Mouse (Mus musculus) frontal cortex, postnatal 25 days (tissue): ENCODE measurements around the gene Amotl2.

Experiments
- DNase-seq, 2 experiments: peaks; one replicate each; pipeline ENCODE4 v3.0.0; 2022; ENCODE audit warnings: low spot score in 2 of 2

Amotl2 gene

DNA sequence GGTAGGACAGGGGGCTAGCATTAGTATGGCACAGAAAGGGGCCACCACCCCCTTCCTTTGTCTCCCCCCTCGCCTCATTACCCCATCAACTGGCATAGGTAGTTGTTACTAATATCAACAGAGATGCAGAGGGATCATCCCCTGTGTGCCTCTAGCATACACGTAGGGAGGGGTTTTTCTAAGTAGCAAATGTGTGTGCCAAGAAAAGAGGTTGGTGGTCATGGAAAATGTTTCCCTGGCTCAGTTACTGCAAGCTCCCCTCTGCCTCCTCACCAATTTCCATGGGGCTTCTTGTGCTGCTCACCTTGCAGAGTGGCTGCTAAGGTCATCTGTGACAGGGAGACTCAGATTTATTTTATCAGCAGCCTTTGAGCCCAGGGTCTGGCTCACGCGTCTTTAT is 2.6 kb downstream of the Amotl2 start:
- DNase-seq, result no peak

- no peak for DNase-seq
Measured at GRCm38 (mm10) chr9:102719936-102720566, 3.6 kb downstream of the Amotl2 start.

DNA sequence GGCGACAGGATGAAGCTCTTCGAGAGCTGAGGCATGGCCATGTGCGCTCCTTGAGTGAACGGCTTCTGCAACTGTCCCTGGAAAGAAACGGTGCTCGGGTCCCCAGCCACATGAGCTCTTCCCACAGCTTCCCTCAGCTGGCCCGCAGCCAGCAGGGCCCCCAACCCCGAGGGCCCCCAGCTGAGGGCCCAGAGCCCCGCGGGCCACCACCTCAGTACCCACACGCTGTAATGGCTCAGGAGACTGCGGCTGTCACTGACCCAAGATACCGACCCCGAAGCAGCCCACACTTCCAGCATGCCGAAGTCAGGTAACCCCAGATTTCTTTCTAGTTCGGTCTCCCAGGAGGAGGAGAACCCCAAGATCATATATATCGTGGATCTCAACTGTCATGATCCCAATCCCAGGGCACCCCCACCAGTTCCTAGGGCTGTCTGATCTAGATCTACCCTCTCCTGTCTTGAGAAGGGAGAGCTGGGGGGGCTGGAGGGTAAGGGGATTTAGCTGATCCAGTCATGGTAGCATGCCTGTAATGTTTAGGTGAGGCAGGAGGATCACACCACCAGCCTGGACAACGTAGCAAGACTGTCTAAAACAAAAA is 4.2 kb downstream of the Amotl2 start:
- DNase-seq, result no peak

DNA sequence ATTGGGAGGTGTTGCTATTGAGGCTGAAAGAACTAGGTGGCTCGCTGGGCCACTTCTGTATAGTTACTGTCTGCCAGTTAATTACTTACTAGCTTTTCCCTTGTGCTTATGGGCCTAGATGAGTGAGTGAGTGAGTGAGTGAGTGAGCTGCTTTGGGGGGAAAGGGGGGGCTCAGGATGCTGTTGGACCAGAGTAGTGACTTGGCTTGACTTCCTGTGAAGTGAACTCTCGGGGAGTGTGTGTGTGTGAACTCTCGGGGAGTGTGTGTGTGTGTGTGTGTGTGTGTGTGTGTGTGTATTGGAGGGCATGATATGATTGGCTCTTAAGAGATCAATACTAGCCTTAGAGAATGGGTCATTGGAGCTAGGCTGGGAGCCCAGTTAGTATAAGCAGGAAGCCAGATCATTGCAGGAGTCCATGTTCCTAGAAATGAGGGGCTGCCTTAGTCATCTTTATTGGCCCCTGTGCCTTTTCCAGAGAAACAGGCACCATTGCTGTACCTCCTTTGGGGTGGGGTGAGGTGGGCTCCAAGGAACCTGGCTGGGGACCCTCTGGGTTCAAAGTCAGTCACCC is 5.0 kb downstream of the Amotl2 start:
- DNase-seq, result no peak

GRCm38 (mm10) chr9:102722071-102722561 is 5.6 kb downstream of the Amotl2 start:
- DNase-seq, result no peak

- DNase-seq, result no peak
Measured at GRCm38 (mm10) chr9:102722750-102723149, 6.3 kb downstream of the Amotl2 start.

- no peak for DNase-seq
Measured at GRCm38 (mm10) chr9:102723241-102723709, 6.8 kb downstream of the Amotl2 start.

GRCm38 (mm10) chr9:102723990-102724461 is 7.6 kb downstream of the Amotl2 start:
- DNase-seq, result peak; percentile 22 to 41

- DNase-seq, result no peak
Measured at GRCm38 (mm10) chr9:102724942-102725341, 8.5 kb downstream of the Amotl2 start.

GRCm38 (mm10) chr9:102725958-102726654 is 9.6 kb downstream of the Amotl2 start:
- DNase-seq, result peak in 1 of 2 experiments; percentile 31

DNA sequence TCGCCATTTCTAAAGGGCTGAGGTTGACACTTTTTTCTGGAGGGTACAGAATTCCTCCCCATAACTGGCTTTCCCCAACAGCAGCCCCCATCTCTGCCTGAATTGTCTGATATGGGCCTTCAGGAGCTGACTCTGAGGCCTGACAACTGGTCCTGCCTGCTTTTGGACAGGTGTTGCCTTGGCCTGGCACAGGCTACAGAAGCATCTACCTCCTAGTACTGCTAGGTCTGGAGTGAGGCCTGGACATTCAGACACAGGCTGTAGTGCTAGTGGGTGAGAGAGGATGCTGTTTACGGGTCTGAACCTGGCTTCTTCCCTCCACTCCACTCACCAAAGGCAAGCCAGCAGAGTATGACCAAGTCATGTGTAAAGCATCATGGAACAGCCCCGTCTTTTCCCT is 10.3 kb downstream of the Amotl2 start:
- no peak for DNase-seq

DNA sequence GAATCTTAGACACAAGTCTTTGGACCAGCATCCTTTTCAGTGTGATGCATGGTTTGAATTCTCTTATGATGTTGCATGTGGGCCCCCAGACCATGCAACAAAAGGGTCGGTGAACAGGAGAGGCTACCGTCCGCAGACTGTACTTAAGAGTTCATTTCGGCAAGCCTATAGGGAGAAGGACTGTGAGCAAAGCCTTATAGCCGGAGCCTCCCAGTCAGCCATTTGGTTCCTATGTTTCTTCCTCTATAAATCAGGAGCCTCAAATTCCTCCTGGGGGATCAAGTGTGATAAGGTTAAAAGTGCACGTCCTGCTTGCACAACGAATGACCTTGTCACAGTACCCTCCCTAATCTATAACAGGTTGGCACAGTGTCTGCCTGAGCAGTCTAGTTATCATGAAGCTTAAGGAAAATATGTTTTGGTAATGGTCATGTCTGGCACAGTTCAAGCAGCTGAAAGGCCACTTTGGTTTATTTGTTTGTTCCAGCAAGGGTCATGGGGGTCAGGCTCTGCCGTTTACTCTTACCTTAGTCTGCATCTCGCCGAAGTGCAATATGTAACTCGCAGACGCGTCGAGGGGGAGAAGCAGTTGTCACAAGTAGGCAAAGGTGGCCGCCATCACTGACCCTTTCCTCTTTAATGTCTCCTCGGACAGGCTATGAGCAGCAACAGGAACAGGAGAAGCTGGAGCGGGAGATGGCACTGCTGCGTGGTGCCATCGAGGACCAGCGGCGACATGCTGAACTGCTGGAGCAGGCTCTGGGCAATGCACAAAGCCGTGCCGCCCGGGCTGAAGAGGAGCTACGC is 11.4 kb downstream of the Amotl2 start:
- no peak for DNase-seq

GRCm38 (mm10) chr9:102728469-102728747 is 11.9 kb downstream of the Amotl2 start:
- DNase-seq, result no peak

DNA sequence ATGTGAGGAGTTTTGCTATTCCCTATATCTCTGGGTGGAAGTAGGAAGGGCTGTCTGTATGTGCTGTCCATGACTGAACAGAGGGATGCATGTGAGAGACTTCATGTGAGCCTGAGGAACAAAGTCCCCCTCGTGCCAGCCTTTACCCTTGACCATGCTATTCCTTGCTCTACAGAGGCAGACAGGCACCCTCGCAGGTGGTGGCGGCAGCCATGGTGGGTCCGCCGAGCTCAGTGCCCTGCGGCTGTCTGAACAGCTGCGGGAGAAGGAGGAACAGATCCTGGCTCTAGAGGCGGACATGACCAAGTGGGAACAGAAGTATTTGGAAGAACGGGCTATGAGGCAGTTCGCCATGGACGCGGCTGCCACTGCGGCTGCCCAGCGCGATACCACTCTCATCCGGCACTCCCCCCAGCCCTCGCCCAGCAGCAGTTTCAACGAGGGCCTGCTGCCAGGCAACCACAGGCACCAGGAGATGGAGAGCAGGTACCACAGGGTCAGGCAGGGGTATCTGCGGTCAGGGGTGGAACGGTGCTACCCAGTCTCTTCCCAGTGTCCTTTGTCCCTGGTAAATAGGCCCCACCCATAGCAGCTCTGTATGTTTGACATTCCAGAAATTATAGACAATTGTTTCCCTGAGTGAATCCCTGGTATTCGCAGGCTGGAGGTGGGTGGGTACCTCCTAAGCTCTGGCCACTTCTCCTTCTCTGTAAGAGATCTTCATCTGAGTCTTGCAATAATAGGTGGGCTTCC is 12.8 kb downstream of the Amotl2 start:
- no peak for DNase-seq

- DNase-seq, result no peak
Measured at GRCm38 (mm10) chr9:102729876-102730413, 13.5 kb downstream of the Amotl2 start.

GRCm38 (mm10) chr9:102731044-102731471 is 14.6 kb downstream of the Amotl2 start:
- DNase-seq, result no peak

GRCm38 (mm10) chr9:102731574-102732175 is 15.2 kb downstream of the Amotl2 start:
- no peak for DNase-seq

GRCm38 (mm10) chr9:102732326-102732865 is 15.9 kb downstream of the Amotl2 start:
- no peak for DNase-seq

DNA sequence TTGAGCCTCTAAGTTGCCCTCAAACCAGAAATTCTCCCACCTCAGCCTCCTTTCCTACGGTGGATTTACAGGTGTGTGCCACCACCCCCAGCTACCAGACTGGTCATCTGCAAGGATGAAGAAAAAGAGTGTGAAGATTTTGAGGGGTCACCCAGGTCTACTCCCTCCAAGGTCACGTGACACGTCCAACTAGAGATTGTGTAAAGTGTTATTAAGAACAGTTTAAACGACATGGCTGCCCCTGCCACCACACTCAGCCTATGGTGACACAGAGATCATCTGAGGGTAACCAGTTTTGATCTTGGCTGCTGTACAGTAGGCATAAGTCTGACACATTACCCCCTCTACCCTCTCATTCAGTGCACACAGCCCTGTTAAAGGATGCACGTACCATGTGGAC is 17.0 kb downstream of the Amotl2 start:
- no peak for DNase-seq
